Mouse (Mus musculus): ENCODE measurements around the gene Lamtor4.
A peak's percentile ranks its signal among the peaks of the same experiment; 100 is the strongest.
"Not testable (repeated sequence)": the region's sequence is repeated elsewhere in the genome, so short reads cannot be mapped to it uniquely, and the experiment has no call there.

Lamtor4 gene

DNA sequence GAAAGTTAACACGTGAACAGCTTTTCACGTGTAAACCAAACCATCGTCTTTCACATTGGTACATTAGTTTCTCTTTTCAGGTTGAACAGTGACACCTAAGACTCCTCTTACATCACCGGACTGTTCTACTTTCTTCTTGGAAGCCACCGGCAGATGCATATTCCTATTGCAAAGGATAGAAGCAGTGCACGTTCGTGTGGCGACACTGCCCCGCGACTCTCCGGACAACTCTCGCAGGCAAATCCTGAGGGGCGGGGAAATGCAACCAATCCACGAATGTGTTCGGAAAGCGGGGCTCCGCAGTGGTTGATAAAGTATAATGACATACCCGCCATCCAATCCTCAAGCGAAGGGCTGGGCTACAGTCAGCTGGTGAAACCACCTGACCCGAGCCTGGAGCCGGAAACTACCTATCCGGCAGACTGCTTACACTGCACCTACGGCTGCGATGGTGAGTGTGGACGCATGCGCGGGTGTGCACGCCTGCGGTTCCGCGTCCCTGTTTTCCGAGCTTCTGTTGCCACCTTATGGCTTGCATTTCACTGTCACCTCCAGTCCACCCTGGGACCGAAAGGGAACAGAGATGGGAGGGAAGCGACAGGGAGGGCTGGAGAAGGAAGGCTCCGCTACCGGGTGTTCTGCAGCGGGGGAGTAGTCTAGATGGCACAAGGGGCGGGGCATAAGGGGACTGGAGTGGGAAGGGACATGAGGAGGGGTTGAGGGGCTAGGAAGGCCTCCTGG is at the start of gene Lamtor4:
Lamtor4 (plus strand) TSS at position 130 of the 741 bp plus-strand sequence.
- peak; percentile 98 for DNase-seq

DNA sequence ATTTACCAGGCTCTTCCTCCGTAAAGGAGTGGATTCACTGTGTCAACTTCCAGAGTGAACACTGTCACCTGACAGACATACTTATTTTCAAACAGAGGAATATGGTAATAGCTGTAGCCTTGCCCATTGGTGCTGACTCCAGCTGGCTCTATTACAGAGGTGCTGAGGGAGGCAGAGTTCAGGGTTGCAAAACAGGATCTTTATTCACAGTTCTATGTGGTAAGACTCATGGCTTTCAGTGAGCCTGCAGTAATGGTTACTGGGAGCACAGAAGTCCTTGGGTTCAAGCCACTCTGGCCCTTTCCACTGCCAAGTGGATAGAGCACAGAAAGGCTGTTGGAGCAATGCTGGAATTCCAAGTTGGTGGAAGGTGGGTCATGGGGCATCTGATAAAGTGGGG is 48.0 kb upstream of the Lamtor4 start:
- DNase-seq: no peak

DNA sequence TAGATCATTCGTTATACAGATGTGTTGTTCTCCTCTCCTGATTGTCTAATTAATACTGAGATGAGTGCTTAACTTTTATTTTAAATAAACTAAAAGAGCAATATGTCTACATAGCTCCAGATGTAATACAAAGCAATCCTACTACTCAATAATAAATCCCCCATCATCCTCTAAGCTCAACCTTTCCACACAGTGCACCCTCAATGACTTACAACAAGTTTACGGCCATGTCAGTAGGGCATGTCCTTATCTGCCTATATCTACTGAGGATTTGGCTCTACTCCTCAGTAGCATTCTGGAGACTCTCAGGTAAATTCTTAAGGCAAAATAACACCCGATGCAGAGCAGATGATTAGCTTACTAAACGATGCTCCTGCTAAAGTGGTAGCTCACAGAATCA is 47.4 kb upstream of the Lamtor4 start:
- DNase-seq: no peak

DNA sequence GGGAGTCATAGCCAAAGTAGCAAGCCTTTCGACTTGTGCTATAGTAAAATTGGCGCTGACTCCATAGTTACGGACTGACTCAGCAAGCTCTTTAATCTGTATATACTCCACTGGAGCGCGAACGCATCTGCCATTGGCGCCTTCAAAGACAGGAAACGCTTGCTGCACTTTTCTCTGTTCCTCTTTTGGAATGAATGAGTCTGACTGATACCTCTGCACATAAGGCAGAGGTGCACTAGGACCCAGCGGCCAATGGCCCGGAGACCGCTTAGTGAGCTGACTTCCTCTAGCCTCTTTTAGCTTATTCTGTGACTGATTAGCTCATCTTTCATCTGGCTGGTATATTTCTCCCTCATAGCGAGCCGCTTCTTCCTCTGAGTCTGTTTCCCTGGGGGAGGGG is 38.6 kb upstream of the Lamtor4 start:
- not testable (repeated sequence) for DNase-seq

DNA sequence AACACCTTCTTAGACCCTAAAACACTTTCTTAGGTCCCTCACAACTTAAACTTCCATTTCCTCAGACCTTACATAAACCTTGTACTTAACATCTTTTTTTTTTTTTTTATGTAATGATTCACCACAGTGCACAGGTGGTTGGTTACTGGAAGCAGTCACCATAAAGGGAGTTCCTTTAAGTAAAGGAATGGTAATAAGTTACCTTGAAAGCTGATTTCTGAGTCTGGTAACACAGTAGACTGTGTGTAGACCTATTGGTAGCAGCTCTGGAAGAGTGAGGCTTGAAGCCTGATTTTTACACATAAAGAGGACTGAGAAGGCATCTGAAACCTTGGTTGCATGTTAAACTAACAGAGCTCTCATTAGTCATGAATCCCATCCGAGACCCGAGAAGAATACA is 35.4 kb upstream of the Lamtor4 start:
- no peak for DNase-seq

DNA sequence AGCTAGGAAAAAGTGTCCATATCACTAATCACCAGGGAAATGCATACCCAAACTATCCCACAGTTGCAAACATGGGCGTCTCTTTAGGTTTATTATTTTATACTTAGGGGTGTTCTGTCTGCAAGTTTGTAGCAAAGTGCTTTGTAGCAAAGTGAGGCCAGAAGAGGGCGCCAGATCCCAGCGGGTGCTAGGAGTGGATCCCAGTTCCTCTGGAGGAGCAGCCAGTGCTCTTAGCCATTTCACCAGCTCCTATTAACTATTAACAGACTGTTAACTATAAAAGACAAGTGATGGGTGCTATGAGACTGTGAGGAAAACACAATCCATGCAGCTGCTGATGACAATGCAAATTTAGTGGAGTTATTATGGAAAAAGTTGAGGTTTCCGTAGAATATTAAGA is 33.2 kb upstream of the Lamtor4 start:
- DNase-seq: peak; percentile 44

DNA sequence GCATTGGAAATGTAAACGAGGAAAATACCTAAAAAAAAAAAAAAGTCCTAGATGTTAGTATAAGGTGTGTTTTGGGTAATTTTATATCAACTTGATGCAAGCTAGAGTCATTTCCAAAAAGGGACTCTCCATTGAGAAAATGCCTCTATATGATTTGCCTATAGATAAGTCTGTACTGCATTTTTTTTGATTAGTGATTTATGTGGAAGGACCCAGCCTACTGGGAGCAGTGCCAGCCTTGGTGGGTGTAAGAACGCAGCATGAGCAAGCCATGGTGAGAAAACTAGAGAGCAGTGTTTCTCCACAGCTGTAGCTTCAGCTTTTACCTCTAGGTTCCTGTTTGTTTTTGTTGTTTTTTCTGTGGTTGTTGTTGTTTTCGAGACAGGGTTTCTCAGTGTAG is 32.0 kb upstream of the Lamtor4 start:
- DNase-seq: no peak

DNA sequence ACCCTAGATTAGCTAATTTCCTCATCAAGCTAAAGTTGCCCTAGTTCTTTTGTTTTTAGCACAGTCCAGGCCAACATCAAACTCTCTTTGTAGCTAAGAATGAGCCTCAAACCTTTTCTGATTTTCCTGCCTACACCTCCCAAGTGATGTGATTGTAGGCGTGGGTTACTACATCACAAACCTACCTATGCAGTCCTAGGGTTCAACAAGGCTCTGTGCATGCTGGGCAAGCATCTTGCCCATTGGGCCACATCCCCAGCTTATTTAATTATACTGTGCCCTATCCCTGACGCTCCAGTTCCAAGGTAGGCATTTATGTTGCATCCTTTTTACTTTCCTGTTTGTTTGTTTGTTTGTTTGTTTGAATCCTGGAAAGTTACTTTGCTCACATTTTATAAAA is 29.6 kb upstream of the Lamtor4 start, which contains the start of gene Nxpe5:
Nxpe5 (plus strand) TSS at position 199 of the 400 bp plus-strand sequence.
- DNase-seq: no peak

DNA sequence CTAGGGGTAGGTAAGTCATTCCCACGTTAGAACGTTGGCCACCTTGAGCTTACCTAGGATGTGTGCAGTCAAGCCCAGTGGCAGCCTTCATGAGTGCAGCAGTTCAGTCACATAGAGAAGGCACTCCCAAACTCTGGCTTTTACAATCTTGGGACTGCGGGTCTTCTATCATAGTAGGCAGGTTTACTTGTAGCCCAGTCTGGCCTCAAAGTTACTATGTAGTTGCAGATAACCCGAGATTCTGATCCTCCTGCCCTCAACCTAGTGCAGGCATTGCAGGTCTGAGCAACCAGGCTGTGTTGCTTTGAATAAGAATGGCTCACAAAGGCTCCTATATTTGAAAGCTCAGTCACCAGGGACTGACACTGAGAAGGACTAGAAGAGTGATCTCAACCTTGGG is 28.8 kb upstream of the Lamtor4 start:
- no peak for DNase-seq

DNA sequence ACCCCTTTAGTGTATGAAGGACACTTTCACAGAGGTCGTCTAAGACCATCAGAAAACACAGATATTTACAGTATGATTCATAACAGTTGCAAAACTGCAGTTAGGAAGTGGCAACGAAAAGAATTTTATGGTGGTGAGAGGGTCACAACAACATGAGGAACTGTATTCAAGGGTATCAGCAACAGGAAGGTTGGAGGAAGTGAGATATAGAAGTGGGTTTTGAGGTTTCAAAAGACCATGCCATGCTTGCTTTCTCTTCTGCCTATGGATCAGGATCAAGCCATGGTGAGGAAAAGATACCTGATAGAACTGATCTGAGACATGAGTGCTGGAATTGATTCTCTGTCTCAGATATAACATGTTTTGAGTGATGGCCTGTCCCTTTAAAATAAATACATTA is 27.9 kb upstream of the Lamtor4 start:
- DNase-seq: no peak

DNA sequence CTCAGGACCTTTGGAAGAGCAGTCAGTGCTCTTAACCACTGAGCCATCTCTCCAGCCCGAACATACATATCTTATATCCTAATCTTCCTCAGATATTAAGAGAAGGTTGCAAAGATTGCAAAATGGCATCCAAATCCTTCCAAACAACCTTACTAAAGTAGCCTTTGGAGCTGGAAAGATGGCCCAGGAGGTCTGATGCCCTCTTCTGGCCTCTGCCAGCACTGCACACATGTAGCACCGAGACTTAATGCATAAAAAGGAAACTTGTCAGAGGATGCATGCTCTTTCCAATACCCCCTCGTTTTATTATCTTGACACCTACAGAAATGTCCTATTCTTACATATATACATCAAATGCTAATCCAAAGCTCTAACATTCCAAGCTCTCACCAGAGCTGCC is 27.3 kb upstream of the Lamtor4 start:
- no peak for DNase-seq

DNA sequence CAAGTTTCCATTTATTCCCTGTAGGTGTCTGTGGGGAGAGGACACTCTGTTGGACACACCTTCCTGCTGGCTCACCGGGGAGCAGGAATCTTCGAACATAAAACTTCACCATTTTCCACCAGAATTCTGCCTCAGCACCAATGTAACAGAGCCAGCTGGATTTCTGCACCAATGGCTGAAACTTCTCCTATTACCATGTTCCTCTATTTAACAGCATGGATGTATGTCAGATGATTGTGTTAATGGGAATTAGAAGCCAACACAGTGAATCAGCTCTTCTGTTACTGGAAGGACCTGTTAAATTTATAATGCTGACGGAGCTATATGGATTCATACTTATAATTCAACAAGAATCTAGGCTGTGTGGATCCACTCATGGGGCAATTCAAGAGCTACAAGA is 25.8 kb upstream of the Lamtor4 start:
- DNase-seq: no peak

DNA sequence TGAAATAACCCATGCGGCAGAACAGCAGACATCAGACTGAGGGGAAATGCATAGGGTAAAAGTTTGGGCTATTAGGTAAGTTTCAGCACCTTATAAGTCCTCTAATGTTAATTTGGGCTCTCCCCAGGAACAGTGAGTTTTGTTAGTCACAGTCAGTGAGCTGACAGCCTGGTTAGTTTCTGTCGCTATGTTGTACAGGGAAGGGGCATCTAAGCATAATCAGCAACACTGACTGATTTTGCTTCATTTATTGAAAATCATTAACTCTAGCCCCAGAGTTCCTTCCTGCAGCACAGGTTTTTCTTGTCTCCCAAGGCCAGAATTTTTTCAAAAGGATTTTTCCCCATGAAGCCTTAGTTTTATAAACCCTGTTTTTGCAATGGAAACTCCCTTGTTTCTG is 21.5 kb upstream of the Lamtor4 start:
- DNase-seq: no peak

DNA sequence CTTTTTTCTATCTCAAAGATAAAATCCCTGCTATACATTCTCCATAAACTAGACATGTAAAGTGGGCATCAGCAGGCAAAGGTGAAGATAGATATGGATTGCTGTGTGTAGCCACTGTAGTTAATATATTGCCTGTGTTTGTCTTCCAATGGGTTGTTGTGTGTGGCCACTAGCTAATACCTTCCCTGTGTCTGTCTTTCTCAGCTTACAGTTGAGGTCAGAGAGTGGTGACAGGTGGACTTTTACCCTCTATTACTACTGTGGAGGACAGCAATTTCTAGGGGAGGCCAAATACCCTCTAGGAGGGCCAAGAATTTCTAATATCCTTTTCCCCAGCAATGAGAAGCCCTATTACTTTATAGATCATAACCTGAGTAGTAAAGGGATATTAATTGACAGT is 21.1 kb upstream of the Lamtor4 start:
- DNase-seq: no peak

DNA sequence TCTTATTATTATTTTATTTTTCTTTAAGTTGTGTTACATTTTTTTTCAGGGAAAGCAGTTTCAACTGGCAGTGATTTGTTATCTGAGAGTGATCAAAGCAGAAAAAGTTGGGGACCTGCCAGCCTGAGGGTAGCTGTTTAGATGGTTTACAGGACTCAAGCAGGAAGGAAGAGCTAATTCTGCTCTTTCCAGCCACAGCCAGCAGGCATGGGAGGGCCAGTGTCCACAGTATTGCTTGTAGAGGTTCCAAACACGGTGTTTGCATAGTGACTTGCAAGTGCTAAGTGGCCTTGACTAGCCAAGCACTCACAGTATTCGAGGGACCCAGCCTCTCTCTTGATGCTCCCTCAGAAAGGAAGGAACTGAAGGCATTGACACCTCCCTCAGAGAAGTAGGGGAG is 13.8 kb upstream of the Lamtor4 start:
- DNase-seq: no peak

DNA sequence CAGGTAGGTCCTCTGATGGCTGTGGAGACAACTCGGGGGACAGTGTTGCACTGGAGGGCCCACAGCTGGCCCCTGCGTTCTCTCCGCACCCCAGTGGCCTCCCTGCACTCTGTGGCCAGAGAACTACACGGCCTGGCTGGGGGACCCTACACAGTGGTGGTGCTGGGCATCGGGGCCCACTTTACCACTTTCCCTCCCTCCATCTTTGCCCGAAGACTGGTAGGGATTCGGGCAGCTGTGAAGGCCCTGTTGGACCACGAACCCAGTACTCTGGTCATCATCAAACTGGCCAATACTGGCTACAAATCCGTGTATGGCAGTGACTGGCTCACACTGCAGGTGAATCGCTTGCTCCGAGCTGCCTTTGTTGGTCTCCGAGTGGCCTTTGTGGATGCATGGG is 4.1 kb upstream of the Lamtor4 start:
- DNase-seq: no peak

DNA sequence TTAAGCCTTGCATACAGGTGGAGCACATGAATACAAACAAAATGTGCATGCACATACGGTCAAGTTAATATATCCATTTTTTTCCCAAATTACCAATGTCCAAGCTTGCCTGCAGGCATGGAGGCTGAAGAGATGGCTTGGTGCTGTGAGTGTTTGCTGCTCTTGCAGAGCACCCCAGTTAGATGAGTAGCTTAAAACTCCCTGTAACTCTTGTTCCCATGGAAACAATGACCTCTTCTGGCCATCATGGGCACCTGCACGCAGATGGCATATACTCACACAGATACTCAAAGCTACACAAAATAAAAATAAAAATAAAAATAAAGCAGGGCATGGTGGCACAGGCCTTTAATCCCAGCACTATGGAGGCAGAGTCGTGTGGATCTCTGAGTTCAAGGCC is 2.2 kb upstream of the Lamtor4 start:
- no peak for DNase-seq

DNA sequence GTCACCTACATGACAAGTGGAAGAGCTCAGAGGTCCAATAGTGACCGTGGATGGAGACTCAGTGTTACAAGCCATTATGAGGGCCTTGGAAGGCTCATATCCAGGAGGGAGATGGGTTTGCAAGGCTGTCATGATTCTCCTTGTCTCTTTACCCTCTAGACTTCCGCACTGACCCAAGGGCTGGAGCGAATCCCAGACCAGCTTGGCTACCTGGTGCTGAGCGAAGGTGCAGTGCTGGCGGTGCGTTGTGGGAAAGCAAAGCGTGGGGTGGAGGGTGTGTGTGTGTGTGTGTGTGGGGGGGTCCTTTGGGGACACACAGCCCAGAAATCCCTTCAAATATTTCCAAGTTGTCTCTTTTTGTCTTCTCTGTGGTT is 799 bp downstream of the Lamtor4 start:
- DNase-seq: no peak

DNA sequence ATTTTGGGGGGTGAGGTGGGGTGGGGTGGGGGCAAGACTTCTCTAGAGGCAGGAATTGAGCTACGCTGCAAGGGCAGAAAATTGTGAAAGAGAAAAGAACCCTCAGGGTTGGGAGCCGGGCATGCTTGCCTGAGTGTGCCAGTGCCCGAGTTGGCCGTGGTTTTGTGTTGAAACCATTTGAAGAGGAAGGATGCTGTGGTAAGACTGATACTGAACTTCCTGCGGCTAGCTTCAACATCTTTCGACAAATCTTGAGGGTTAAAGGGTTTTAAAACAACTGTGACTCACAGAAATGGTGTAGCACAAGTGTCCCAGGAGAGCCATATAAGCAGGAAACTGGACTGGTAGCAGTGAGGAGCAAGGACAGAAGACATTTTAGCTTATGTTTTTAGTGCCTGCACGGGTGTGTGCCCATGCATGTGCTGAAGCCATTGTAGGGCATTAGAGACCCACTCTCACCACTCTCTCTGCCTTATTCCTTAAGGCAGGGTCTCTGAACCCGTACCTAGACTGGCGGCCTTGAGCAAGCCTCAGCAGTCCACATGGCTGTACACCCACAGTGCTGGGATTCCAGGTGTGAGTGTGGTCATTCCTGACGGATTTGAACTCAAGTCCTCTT is 1.8 kb downstream of the Lamtor4 start:
- DNase-seq: no peak

DNA sequence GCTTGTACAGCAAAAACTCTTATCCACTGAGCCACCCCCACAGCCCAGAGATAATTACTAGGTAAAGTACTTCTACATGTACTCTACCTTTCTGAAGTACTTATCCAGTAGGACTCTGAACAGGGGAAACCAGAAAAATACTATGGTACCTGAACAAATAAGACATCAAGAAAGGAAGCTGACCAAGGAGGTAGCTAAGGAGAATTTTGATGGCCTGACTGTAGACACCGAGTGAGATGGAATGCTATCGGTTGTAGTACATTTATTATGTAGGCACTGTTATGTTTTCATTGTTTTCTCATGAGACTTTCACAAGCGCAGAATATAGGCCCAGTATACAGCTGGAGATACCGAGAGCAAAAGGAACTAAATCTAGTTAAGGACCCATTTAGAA is 2.3 kb downstream of the Lamtor4 start:
- no peak for DNase-seq

DNA sequence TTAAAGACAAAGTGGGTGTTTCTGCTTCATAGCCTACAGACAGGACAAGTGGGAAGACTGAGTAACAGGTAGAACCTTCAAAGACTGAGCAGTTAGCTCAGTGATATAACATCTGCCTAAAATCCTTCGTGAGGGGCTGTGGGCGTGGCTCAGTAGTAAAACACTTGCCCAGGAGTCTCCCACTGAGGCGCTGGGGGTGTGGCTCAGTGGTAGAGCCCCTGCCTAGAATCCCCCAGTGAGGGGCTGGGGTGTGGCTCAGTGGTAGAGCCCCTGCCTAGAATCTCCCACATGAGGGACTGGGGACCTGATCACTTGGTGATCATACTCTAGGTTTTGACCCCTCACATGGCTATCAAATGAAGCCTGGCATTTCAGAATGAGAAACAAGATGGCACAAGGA is 2.8 kb downstream of the Lamtor4 start:
- no peak for DNase-seq

DNA sequence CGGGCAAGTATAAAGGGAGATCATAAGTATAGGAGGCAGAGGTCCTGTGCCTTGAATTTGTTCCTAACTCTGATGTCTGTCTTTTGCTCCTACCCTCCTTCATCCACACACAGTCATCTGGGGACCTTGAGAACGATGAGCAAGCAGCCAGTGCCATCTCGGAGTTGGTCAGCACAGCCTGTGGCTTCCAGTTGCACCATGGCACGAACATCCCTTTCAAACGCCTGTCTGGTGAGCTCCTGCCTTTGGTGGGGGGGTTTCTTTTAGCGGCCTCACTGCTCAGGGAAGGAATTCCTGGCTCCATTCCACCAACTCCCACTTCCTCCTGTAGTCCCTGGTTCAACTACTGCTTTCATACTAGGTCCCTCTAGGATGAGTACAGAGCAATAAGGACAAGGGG is 3.3 kb downstream of the Lamtor4 start:
- peak; percentile 27 for DNase-seq

DNA sequence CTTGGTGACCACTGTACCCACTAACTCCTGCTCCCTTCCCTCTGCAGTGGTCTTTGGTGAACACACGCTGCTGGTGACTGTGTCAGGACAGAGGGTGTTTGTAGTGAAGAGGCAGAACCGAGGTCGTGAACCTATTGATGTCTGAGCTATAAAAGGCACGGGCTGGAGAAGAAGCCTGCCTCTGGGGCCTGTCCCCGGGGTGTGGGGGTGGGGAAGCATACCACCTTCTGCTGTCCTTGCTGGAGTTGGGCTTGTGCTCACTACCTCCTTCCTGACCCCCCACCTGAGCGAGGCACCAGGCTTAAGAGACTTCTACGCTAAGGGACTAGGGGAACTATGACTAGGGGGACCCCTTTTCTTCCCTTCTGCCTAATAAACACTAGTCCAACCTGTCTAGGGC is 3.7 kb downstream of the Lamtor4 start:
- DNase-seq: no peak

DNA sequence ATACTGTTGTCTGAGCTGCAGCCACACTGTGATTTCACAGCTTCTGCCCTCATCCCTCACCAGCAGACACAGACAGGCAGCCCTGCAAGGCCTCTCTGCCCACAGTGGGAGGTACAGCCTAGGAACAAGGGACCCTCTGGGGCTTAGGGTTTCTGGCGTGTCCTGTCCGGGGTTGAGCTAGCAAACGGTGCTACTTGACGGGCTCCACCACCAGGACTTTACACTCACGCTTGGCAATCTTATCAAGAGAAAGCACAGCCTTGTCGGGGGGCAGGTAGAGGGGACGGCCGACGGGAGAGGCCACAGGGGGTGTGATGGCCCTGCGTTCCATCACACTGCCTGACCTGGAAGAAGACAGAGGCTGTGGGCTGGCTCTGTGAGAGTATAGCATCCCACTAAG is 4.8 kb downstream of the Lamtor4 start:
- no peak for DNase-seq

DNA sequence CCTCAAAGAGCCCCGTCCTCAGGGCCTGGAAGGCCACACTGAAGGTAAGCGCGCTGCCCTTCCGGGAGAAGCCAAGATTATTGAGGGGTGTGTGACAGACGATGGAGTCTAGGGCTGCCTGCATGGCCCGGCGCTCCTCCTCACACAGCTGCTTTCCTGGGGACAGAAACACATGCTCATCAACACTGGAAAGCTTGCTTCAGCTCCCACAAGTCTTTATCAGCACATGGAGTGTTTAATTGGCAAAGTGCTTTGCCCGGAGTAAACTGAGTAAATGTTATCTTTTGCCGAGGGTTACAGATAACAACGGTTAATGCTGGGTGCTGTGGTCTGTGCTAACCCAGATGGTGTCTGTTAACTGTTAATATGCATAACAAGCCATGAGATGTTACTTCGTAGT is 5.6 kb downstream of the Lamtor4 start:
- no peak for DNase-seq

Measured in cerebellum, adult 9-11 months (tissue).